Mouse (Mus musculus) neural tube, postnatal 0 days (tissue): ENCODE results near the gene Amz1. TPM values are rescaled to one million over a fixed set of nuclear protein-coding genes. Genes with fewer than 3 reads are reported as not detected.

Experiments
- polyA plus RNA-seq: library from polyadenylated mRNA; unstranded; fragments of >200 nt; fragmentation: Nextera tagmentation; extraction: Ambion mirVana; gene quantifications from 2 replicates; pipeline ENCODE4 v1.2.1, GENCODE M21; 2015

Gene Amz1
- 9.1 and 9.2 TPM in 2 replicates for polyA plus RNA-seq

GRCm38 (mm10) chr5:140723822-140724221, at the start of gene Amz1:
Gene Amz1 (plus strand): TSS chr5:140724127.

GRCm38 (mm10) chr5:140702103-140702513, 21.8 kb upstream of the Amz1 start, which contains the start of gene Iqce:
Gene Iqce (minus strand): TSS chr5:140702378.

GRCm38 (mm10) chr5:140704378-140705251, 19.3 kb upstream of the Amz1 start, which contains the start of gene Brat1:
Gene Brat1 (plus strand): TSS chr5:140705011.

Other genes with a start within 250 kb of the Amz1 start
- gene Chst12, start 218.6 kb upstream of the Amz1 start, polyA plus RNA-seq, result 28.3 and 30.1 TPM in 2 replicates
- not detected in 2 replicates for gene Grifin, start 159.1 kb upstream of the Amz1 start, polyA plus RNA-seq
- 17.9 and 24.9 TPM in 2 replicates for gene Lfng, start 116.8 kb upstream of the Amz1 start, polyA plus RNA-seq
- gene Ttyh3, start 75.1 kb upstream of the Amz1 start, polyA plus RNA-seq, result 70.6 and 74.8 TPM in 2 replicates
- gene Iqce, start 21.7 kb upstream of the Amz1 start, polyA plus RNA-seq, result 23.0 and 27.7 TPM in 2 replicates
- 21.5 and 22.7 TPM in 2 replicates for gene Brat1, start 19.1 kb upstream of the Amz1 start, polyA plus RNA-seq
- gene Gna12, start 106.3 kb downstream of the Amz1 start, polyA plus RNA-seq, result 39.7 and 47.8 TPM in 2 replicates